Mouse (Mus musculus) adrenal gland, adult (tissue): ENCODE results near the gene Ntsr2.

Experiments used
- DNase-seq, 2 experiments: peaks; one replicate each; pipeline ENCODE4 v3.0.0; 2022 to 2023; ENCODE audit warnings: low spot score in 1 of 2; ENCODE audit not compliant: inconsistent age in 2 of 2

Ntsr2 gene

GRCm38 (mm10) chr12:16653332-16654093 is at the start of gene Ntsr2:
Ntsr2 (plus strand) TSS chr12:16653382.
- peak; percentile 84 to 94 for DNase-seq

- no peak for DNase-seq
Measured at GRCm38 (mm10) chr12:16605624-16606023, 47.6 kb upstream of the Ntsr2 start.

DNA sequence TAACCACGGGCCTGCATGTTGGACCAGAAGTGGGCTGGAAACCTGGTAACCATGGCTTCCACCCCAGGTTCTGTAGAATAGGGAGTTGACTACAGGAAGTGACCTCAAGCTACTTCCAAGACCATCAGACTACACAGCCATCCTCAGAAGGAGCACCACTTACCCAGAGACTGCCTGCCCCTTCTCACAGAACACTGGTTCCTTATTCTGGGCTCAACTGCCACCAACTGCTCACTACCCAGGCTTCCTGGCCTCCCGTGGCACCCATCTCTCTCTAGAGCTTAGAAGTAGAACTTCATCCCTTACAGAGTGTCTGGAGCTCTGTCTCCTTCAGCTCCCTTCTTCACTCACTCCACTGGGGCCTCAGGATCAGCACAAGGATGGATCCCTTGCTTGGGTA is 42.2 kb upstream of the Ntsr2 start, which contains the start of gene Lpin1:
Gene Lpin1 (minus strand): TSS at position 31 of the 400 bp plus-strand sequence.
- no peak for DNase-seq

DNA sequence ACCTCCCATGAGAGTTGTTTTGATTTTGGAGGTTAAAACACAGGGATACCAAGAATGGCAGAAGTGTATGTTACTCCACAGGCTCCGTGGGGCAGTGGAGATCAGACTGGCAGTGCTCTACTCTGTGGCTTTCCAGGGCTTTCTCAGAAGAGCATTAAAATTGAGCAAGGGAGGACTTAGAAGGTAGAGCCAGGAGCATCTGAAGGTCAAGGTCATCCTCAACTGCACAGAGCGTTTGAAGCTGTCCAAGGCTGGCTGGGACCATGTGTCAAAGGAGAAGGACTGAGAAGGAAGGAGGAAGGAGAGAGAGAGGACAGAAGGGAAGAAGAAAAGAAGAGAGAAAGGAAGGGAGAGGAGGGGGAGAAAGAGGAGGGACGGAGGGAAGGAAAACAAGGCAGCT is 38.6 kb upstream of the Ntsr2 start:
- peak; percentile 53 to 69 for DNase-seq

GRCm38 (mm10) chr12:16615738-16616137 is 37.4 kb upstream of the Ntsr2 start:
- DNase-seq = no peak

DNA sequence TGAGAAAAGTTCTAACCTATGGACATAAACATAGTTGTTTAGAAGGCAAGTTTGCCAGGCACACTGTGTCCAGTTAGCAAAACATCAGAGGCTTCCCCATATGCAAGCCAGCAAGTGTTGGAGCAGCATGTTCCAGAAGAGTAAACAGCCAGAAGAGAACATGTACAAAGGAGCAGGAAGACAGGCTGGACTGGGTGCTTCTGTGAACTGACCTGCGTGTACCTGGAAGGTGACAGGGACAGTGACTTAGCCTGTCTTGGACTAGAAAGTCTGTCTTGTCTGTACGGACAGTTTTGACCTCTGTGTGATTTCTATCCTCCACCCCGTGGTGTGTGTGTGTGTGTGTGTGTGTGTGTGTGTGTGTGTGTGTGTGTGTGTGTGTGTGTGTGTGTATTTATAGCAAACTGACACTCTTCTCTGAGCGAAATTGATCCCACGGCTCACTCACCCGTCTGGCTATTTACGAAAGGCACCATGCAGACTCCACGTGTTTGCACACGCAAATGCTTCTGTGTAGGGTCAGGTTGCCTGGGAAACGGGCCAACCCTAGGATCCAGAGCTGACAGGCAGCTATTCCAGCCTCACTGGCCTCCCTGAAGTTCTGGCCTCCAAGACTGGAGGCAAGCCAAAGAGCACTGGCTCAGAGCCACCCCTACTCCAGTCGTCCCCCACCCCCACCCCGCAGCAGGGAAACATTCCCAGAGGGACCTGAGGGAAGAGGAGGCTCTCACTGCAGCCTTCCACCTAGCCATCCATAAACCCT is 34.5 kb upstream of the Ntsr2 start:
- DNase-seq = peak; percentile 86 to 92

GRCm38 (mm10) chr12:16619453-16619852 is 33.7 kb upstream of the Ntsr2 start:
- DNase-seq = no peak

DNA sequence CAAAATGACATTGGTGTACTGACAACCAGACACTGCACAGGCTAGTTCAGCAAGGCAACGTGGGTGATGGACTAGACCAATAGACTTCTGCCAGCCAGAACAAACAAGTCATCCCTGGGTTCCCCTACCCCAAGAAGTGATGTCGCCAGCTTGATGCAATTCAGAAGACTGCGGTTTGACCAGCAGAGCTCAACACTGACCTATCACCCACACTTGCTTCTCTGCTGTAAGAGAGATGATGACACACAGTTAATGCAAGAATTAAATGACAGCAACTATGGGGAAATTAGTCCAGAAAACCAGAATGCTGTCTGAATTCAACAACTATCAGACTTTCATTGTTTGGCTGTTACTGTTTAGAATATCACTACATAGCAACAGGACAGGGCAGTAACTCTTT is 33.0 kb upstream of the Ntsr2 start:
- DNase-seq = peak; percentile 34 to 66

- peak; percentile 79 to 83 for DNase-seq
Measured at GRCm38 (mm10) chr12:16630152-16630865, 22.9 kb upstream of the Ntsr2 start.

DNA sequence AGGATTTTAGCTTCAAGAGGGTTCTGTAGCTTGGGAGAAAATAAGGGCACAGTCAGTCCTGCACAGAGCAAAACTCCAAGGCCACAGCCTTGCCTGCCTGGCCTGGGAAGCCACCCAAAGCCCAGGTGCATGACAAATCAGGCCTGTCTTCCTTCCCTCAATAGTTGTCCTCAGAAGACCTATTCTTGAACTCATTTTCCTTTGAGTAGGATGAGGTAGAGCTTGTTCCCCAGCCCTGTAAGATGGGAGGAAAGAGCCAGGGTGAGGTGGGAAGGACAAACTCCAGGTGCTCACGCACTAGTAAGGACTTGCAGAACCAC is 22.4 kb upstream of the Ntsr2 start:
- no peak for DNase-seq

GRCm38 (mm10) chr12:16631423-16631822 is 21.8 kb upstream of the Ntsr2 start:
- no peak for DNase-seq

DNA sequence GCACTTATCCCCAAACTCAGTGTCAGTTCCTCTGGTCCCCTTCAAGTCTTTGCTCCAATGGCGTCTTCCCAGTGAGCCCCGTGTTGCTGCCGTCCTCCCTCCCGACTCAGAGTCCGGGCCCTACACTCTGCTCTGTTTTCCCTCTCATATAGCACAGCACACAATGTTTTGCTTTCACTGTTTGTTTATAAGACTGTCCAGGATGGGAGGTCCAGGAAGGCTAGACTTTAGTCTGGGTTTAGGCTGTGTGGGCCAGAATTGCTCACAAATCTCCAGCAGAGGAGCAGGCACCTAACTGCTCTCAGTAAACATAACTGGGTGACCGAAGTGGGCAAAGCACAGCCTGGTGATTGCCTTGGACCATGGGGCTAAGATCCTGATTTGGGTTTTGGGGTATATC is 19.9 kb upstream of the Ntsr2 start:
- no peak for DNase-seq

DNA sequence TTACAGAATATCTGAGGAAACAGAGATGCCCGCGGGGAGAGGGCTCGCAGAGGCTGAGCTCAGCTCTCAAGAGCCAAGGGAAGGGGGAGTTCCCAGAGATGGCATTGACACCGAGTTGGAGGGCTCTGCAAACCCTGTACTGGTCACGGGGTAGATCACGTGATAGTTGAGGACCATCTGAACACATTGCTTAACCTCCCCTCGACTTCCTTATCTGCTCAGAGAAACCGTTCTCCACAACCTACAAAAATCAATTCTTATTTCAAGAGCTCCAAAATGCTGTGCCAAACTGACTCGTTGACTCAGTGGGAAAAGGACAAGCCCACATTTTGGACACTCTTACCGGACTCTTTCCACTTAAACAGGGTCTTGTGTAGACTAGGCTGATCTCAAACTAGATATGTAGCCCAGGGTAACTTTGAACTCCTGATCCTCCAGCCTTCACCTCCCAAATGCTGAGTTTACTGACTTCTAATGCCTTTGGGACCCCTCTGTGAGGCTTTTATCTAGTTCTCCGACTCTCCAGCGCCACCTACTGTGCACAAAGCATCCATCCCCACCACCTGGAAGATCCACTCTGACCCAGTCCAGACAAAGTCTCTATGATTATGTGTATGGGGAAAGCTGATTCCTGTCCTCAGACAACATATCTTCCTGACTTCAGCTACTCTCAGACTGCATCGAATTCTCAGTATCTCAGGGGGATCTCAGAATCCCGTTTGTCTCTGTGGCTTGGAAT is 18.9 kb upstream of the Ntsr2 start:
- peak; percentile 50 to 85 for DNase-seq

DNA sequence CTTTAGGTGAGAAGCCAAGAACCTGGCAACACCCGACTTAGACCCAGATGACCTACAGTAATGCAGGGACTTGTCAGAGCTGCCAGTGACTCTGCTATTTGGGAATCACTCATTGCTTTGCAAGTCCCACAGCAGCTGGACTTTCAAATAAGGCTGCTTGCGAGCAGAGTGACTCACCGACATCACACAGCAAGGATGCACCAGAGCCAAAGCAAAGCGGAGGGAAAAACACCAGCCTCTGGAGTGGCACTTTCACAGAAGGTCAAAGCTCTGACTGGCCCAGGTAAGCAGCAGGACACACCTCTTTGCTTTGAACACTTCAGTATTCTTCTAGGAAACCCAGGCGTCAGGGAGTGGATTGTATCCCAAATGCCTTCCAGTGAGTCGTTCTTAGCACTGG is 17.4 kb upstream of the Ntsr2 start:
- DNase-seq = peak; percentile 59 to 69

DNA sequence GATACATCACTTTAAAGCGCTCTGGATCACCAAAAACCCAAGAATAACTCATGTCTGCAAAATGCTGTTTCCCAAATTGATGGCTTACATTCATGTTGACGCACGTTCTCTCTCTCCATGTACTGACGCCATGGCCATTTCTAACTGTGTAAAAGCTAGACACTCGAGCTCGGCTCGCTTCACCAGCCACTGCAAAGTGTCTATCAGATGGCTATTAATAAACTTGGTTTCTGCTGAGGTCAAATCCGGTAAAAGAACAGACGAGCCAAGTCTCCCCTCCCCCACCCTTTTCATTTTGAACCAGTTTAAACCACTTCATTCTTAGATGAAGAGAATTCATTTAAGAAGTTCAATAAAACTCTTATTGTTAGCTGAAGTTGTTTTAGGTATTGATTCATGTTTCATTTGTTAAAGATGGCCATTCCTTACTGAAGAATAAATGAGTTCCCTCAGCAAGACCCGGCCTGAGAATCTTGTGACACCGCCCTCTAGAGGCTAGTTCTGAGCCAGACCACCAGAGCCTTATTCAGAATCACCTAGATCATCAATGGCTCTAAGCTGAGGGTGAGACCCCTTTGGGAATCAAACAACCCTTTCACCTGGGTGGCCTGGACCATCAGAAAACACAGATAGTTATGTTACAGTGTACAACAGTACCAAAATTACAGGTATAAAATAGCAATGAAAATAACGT is 14.0 kb upstream of the Ntsr2 start:
- peak in 1 of 2 experiments; percentile 55 for DNase-seq

GRCm38 (mm10) chr12:16640075-16640474 is 13.1 kb upstream of the Ntsr2 start:
- peak; percentile 80 to 85 for DNase-seq

DNA sequence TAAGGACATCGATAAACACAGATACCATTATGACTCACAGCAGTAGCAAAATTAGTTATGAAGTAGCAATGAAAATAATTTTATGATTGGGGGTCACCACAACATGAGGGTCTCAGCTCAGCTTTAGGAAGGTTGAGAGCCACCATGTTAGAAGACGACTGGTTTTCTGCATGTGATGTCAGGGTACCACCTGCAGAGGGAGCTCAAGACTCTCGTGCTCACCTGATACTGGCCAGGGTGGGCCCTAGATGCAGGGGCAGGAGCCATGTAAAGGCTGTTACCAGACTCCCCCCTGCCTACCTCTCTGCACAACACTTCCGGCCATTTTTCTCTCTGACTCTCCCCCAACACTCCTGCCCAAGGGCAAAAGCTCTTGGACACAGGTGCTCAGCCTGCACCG is 11.2 kb upstream of the Ntsr2 start:
- DNase-seq = peak; percentile 36 to 71

GRCm38 (mm10) chr12:16643508-16644345 is 9.5 kb upstream of the Ntsr2 start:
- DNase-seq = peak; percentile 36 to 61

GRCm38 (mm10) chr12:16644698-16645097 is 8.5 kb upstream of the Ntsr2 start:
- no peak for DNase-seq
